Mouse (Mus musculus): Measurements from ENCODE around the gene Prex1.

GRCm38 (mm10) chr2:166646434-166647088, 67.1 kb downstream of the Prex1 start:
- TF ChIP-seq CTCF (IDR thresholded peaks at IDR 0.05; ENCODE audit: low read depth): no peak
- TF ChIP-seq EP300 (IDR thresholded peaks at IDR 0.05; ENCODE audit: low read depth): no peak
